Mouse (Mus musculus) embryonic facial prominence, embryonic 13.5 days (tissue): ENCODE measurements around the gene Phf5a. TPM values are rescaled to one million over a fixed set of nuclear protein-coding genes. Genes with fewer than 3 reads are reported as not detected.

Experiments
- ATAC-seq: fragments of 200-750 bp; cut with Nextera tagmentation; 2 replicates; pipeline ENCODE4 v1.8.0; 2017; ENCODE audit warnings: low read depth; ENCODE audit not compliant: insufficient number of reproducible peaks, insufficient read depth, low FRiP score, low TSS enrichment
- H3K27ac ChIP-seq: fragments of 300-500 bp; sonication (generic); 2 replicates; pipeline ENCODE4 v1.5.1; 2015; ENCODE audit warnings: moderate library complexity, mild to moderate bottlenecking, inconsistent platforms
- H3K27me3 ChIP-seq: fragments of 300-500 bp; sonication (generic); 2 replicates; pipeline ENCODE4 v1.6.1; 2015; ENCODE audit warnings: mild to moderate bottlenecking, inconsistent platforms
- H3K36me3 ChIP-seq: fragments of 300-500 bp; sonication (generic); 2 replicates; pipeline ENCODE4 v1.6.1; 2015; ENCODE audit warnings: mild to moderate bottlenecking, inconsistent platforms
- H3K4me1 ChIP-seq: fragments of 300-500 bp; sonication (generic); 2 replicates; pipeline ENCODE4 v1.6.1; 2015; ENCODE audit warnings: inconsistent platforms
- H3K4me2 ChIP-seq: fragments of 300-500 bp; sonication (generic); 2 replicates; pipeline ENCODE4 v1.6.1; 2015; ENCODE audit warnings: moderate library complexity, mild to moderate bottlenecking, inconsistent platforms
- H3K4me3 ChIP-seq: fragments of 300-500 bp; sonication (generic); 2 replicates; pipeline ENCODE4 v1.5.1; 2015; ENCODE audit warnings: mild to moderate bottlenecking, inconsistent platforms
- H3K9ac ChIP-seq: fragments of 300-500 bp; sonication (generic); 2 replicates; pipeline ENCODE4 v1.6.1; 2015; ENCODE audit warnings: mild to moderate bottlenecking, inconsistent platforms
- H3K9me3 ChIP-seq: fragments of 300-500 bp; sonication (generic); 2 replicates; pipeline ENCODE4 v1.6.1; 2016; ENCODE audit warnings: inconsistent platforms
- WGBS: fragments of 180-500 bp; shearing (Covaris S2); methylation state at CpG from one replicate; pipeline ENCODE4 v1.1.7; 2015; ENCODE audit warnings: mixed read lengths; 5-methylcytosine and 5-hydroxymethylcytosine counted together
- polyA plus RNA-seq: library from polyadenylated mRNA; unstranded; fragments of >200 nt; fragmentation: Nextera tagmentation; extraction: Ambion mirVana; gene quantifications from 2 replicates; pipeline ENCODE4 v1.2.1, GENCODE M21; 2015

Gene Phf5a
- polyA plus RNA-seq, 1 experiment from 2014 or later: 172 TPM

GRCm38 (mm10) chr15:81879531-81880401 is 8.1 kb upstream of the Phf5a start:
- Histone ChIP-seq H3K4me3 (no peak overlapping the region), H3K4me2 (no peak overlapping the region), H3K27me3 (no peaks in the 10 kb centered on the region), H3K9me3 (no peaks in the 10 kb centered on the region), H3K27ac (no peak overlapping the region), H3K4me1 (peaks cover 8% of the 10 kb centered on the region; the same call in 1 of the 2 replicates), H3K36me3 (no peaks in the 10 kb centered on the region), H3K9ac (no peak overlapping the region)
- 75% methylated on average over 5 of the region's 5 CpGs for WGBS
- no peak for ATAC-seq

GRCm38 (mm10) chr15:81872262-81873136 is 788 bp upstream of the Phf5a start, which contains the start of gene Aco2:
TSS of gene Aco2 (plus strand) at chr15:81872309.
- Histone ChIP-seq H3K4me3 (peak within 1 kb of the TSS; percentile 95), H3K27me3 (no peaks in the 10 kb centered on the region), H3K9me3 (no peaks in the 10 kb centered on the region), H3K27ac (peak within 1 kb of the TSS; percentile 98), H3K36me3 (peaks cover 32% of the 10 kb centered on the region), H3K4me1 (peaks cover 25% of the 10 kb centered on the region), H3K4me2 (peak within 1 kb of the TSS; percentile 83), H3K9ac (peak within 1 kb of the TSS; percentile 86)
- under 1% methylated on average over 53 of the region's 53 CpGs for WGBS
- peak; percentile 80 for ATAC-seq

GRCm38 (mm10) chr15:81869985-81870384 is 1.7 kb downstream of the Phf5a start:
- H3K9me3 ChIP-seq: no peaks in the 10 kb centered on the region
- no peak overlapping the region for H3K4me2 ChIP-seq
- H3K27me3 ChIP-seq: no peaks in the 10 kb centered on the region
- H3K27ac ChIP-seq: no peak overlapping the region
- no peak overlapping the region for H3K4me3 ChIP-seq
- 95% methylated on average over 5 of the region's 5 CpGs for WGBS
- no peak overlapping the region for H3K9ac ChIP-seq
- H3K36me3 ChIP-seq: peaks cover 57% of the 10 kb centered on the region
- H3K4me1 ChIP-seq: peaks cover 25% of the 10 kb centered on the region
- no peak for ATAC-seq

GRCm38 (mm10) chr15:81864238-81864637 is 7.5 kb downstream of the Phf5a start:
- Histone ChIP-seq H3K27ac (no peak overlapping the region), H3K4me3 (no peak overlapping the region), H3K36me3 (peaks cover 54% of the 10 kb centered on the region), H3K4me2 (no peak overlapping the region), H3K27me3 (no peaks in the 10 kb centered on the region), H3K9ac (no peak overlapping the region; the same call in 1 of the 2 replicates), H3K4me1 (no peaks in the 10 kb centered on the region), H3K9me3 (no peaks in the 10 kb centered on the region)
- no peak for ATAC-seq
- WGBS: 91% methylated on average over 7 of the region's 7 CpGs

- peak overlapping the region; percentile 89; the same call in 1 of the 2 replicates for H3K4me3 ChIP-seq
- WGBS: 34% methylated on average over 8 of the region's 8 CpGs
- peak overlapping the region; percentile 87 for H3K4me2 ChIP-seq
- H3K36me3 ChIP-seq: peaks cover 18% of the 10 kb centered on the region
- no peaks in the 10 kb centered on the region for H3K27me3 ChIP-seq
- H3K9ac ChIP-seq: no peak overlapping the region
- H3K27ac ChIP-seq: peak overlapping the region; percentile 80
- peaks cover 7% of the 10 kb centered on the region for H3K4me1 ChIP-seq
- ATAC-seq: no peak
- H3K9me3 ChIP-seq: no peaks in the 10 kb centered on the region
Observed at GRCm38 (mm10) chr15:81860471-81861135, 11.1 kb downstream of the Phf5a start.

- under 1% methylated on average over 39 of the region's 39 CpGs for WGBS
Observed at GRCm38 (mm10) chr15:81859330-81860255, 12.1 kb downstream of the Phf5a start.

GRCm38 (mm10) chr15:81858517-81859329 is 13.0 kb downstream of the Phf5a start, which contains the start of gene Tob2:
TSS of gene Tob2 (minus strand) at chr15:81858796.
- peak within 1 kb of the TSS; percentile 87 for H3K4me2 ChIP-seq
- H3K4me1 ChIP-seq: peaks cover 15% of the 10 kb centered on the region
- peak within 1 kb of the TSS; percentile 89 for H3K4me3 ChIP-seq
- no peaks in the 10 kb centered on the region for H3K9me3 ChIP-seq
- WGBS: under 1% methylated on average over 44 of the region's 44 CpGs
- peaks cover 7% of the 10 kb centered on the region; the same call in 1 of the 2 replicates for H3K36me3 ChIP-seq
- 0 out of 2 replicates have a peak, but pooled peaks have one; percentile 1 for ATAC-seq
- H3K9ac ChIP-seq: peak within 1 kb of the TSS; percentile 94
- peak within 1 kb of the TSS; percentile 97 for H3K27ac ChIP-seq
- H3K27me3 ChIP-seq: no peaks in the 10 kb centered on the region

More at GRCm38 (mm10) chr15:81859330-81860255, 12.1 kb downstream of the Phf5a start:
- peaks cover 9% of the 10 kb centered on the region; the same call in 1 of the 2 replicates for H3K36me3 ChIP-seq
- H3K4me1 ChIP-seq: peaks cover 15% of the 10 kb centered on the region
- peak overlapping the region; percentile 89 for H3K4me3 ChIP-seq
- H3K9ac ChIP-seq: peak overlapping the region; percentile 94
- peak; percentile 87 for ATAC-seq
- no peaks in the 10 kb centered on the region for H3K9me3 ChIP-seq
- H3K27ac ChIP-seq: peak overlapping the region; percentile 97
- H3K4me2 ChIP-seq: peak overlapping the region; percentile 87
- H3K27me3 ChIP-seq: no peaks in the 10 kb centered on the region

- peak overlapping the region; percentile 89 for H3K4me3 ChIP-seq
- H3K27ac ChIP-seq: peak overlapping the region; percentile 97
- H3K4me2 ChIP-seq: peak overlapping the region; percentile 87
- H3K9ac ChIP-seq: peak overlapping the region; percentile 94
- H3K36me3 ChIP-seq: peaks cover 10% of the 10 kb centered on the region
- no peaks in the 10 kb centered on the region for H3K9me3 ChIP-seq
- no peaks in the 10 kb centered on the region for H3K27me3 ChIP-seq
- H3K4me1 ChIP-seq: peaks cover 15% of the 10 kb centered on the region
- WGBS: under 1% methylated on average over 23 of the region's 23 CpGs
- peak; percentile 34; the same call in 1 of the 2 replicates for ATAC-seq
Observed at GRCm38 (mm10) chr15:81858138-81858516, 13.6 kb downstream of the Phf5a start.

GRCm38 (mm10) chr15:81857724-81858116 is 14.0 kb downstream of the Phf5a start:
- no peaks in the 10 kb centered on the region for H3K9me3 ChIP-seq
- ATAC-seq: no peak
- peak overlapping the region; percentile 87 for H3K4me2 ChIP-seq
- WGBS: under 1% methylated on average over 33 of the region's 33 CpGs
- peaks cover 14% of the 10 kb centered on the region for H3K36me3 ChIP-seq
- H3K27ac ChIP-seq: peak overlapping the region; percentile 97
- H3K4me3 ChIP-seq: peak overlapping the region; percentile 89
- no peaks in the 10 kb centered on the region for H3K27me3 ChIP-seq
- peaks cover 15% of the 10 kb centered on the region for H3K4me1 ChIP-seq
- H3K9ac ChIP-seq: peak overlapping the region; percentile 94
